Mouse (Mus musculus): ENCODE results near the gene Ddc. TPM values are rescaled to one million over a fixed set of nuclear protein-coding genes. Genes with fewer than 3 reads are reported as not detected.

The Ddc gene
- total and polyA plus RNA-seq, 2 experiments from 2014 or later, result 140 to 248 TPM

DNA sequence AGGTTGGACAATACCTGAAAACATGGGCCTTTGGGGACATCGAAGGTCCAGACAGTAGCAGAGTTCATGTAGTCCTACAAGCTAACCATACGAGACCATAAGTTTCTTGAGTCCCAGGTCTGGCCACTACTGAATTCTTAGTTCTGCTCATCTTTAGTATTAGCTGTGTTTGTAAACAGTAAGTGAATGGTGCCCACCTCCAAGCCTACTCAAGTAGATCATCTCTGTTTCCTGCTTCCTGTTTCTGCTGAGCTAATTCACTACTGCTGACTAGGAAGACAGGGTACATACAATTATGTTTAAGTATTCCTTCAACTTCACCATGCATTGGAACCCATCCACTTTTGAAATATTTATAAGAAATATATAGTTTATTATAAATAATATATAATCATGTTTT is 129.9 kb downstream of the Ddc start:
- no peak overlapping the region for H3K4me2 ChIP-seq (ENCODE audit: low read depth, low read length)
- DNase-seq (ENCODE audit: low spot score), result no peak

DNA sequence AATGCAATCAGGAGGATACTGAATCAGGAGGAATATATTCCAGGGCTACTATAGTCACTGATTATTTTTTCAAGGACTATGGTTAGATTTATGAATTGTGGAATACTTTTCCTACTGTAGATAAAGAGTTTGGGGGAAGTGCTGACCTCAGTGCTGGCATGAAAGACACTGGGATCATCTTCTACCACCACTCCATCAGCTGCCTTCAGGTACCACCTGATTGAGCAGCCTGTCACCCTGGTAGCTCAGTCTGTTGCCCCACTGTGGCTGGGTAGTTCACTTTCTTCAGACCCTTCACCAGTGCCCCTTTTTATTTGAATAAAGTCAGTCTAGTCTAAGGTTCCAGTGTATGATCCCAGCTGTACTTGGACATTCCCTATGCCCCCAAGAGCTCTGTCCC is 131.2 kb downstream of the Ddc start:
- TF ChIP-seq EP300 (IDR thresholded peaks at IDR 0.05; ENCODE audit: low read depth) (no peak), CTCF (IDR thresholded peaks at IDR 0.05; ENCODE audit: low read depth) (no peak)
- Histone ChIP-seq H3K4me1 (ENCODE audit: control insufficient read depth, insufficient read depth) (no peaks in the 10 kb centered on the region), H3K27me3 (ENCODE audit: control insufficient read depth, insufficient read depth, low read length) (no peaks in the 10 kb centered on the region), H3K27ac (ENCODE audit: low read depth) (no peak overlapping the region), H3K9me3 (replicated peaks; ENCODE audit: control insufficient read depth, low read length) (no peaks in the 10 kb centered on the region), H3K4me2 (ENCODE audit: low read depth, low read length) (no peak overlapping the region), H3K4me3 (ENCODE audit: low read depth, low read length) (no peak overlapping the region), H3K9ac (replicated peaks; ENCODE audit: low read depth, low read length) (no peak overlapping the region), H3K36me3 (replicated peaks; ENCODE audit: control insufficient read depth, insufficient read depth, low read length) (no peaks in the 10 kb centered on the region)
- no peak for DNase-seq (ENCODE audit: low spot score)
- ATAC-seq (ENCODE audit: insufficient read depth, low read depth), result no peak

More for the DNA sequence above, 129.9 kb downstream of the Ddc start:
- no peak for ATAC-seq (ENCODE audit: insufficient read depth, low read depth)
- Histone ChIP-seq H3K9ac (replicated peaks; ENCODE audit: low read depth, low read length) (no peak overlapping the region), H3K9me3 (replicated peaks; ENCODE audit: control insufficient read depth, low read length) (no peaks in the 10 kb centered on the region), H3K4me3 (ENCODE audit: low read depth, low read length) (no peak overlapping the region), H3K27me3 (ENCODE audit: control insufficient read depth, insufficient read depth, low read length) (no peaks in the 10 kb centered on the region), H3K4me1 (ENCODE audit: control insufficient read depth, insufficient read depth) (no peaks in the 10 kb centered on the region), H3K36me3 (replicated peaks; ENCODE audit: control insufficient read depth, insufficient read depth, low read length) (no peaks in the 10 kb centered on the region), H3K27ac (ENCODE audit: low read depth) (no peak overlapping the region)
- TF ChIP-seq EP300 (IDR thresholded peaks at IDR 0.05; ENCODE audit: low read depth), result no peak
- TF ChIP-seq CTCF (IDR thresholded peaks at IDR 0.05; ENCODE audit: low read depth), result no peak
- 73% methylated on average over 2 of the region's 2 CpGs for WGBS

DNA sequence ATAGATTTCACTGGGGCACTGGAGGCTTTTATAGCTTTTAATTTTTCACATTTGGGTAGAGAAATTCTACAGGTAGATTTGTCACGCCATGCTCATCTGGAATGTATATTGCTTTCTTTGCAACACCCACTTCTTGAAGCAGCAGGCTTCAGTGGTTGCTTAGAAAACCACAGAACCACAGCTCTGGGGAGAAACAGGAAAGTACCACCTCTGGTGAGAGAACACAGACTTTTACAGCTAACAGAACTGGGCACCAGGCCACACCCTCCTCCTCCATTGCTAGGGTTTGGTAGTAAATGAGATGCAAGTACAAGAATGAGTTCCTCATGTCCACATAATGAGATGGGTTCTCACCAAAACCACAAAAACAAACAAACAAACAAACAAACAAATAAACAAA is 131.8 kb downstream of the Ddc start:
- H3K4me3 ChIP-seq (ENCODE audit: low read depth, low read length), result no peak overlapping the region
- no peaks in the 10 kb centered on the region for H3K36me3 ChIP-seq (replicated peaks; ENCODE audit: control insufficient read depth, insufficient read depth, low read length)
- H3K9ac ChIP-seq (replicated peaks; ENCODE audit: low read depth, low read length), result no peak overlapping the region
- ATAC-seq (ENCODE audit: insufficient read depth, low read depth) (no peak), DNase-seq (ENCODE audit: low spot score) (no peak)
- no peaks in the 10 kb centered on the region for H3K9me3 ChIP-seq (replicated peaks; ENCODE audit: control insufficient read depth, low read length)
- H3K27me3 ChIP-seq (ENCODE audit: control insufficient read depth, insufficient read depth, low read length), result no peaks in the 10 kb centered on the region
- no peak for TF ChIP-seq EP300 (IDR thresholded peaks at IDR 0.05; ENCODE audit: low read depth)
- H3K4me2 ChIP-seq (ENCODE audit: low read depth, low read length), result no peak overlapping the region
- no peaks in the 10 kb centered on the region for H3K4me1 ChIP-seq (ENCODE audit: control insufficient read depth, insufficient read depth)
- WGBS, result 87% methylated on average over 1 of the region's 1 CpGs
- H3K27ac ChIP-seq (ENCODE audit: low read depth), result no peak overlapping the region

- H3K9me3 ChIP-seq (replicated peaks; ENCODE audit: control insufficient read depth, low read length), result no peaks in the 10 kb centered on the region
- TF ChIP-seq CTCF (IDR thresholded peaks at IDR 0.05; ENCODE audit: low read depth) (no peak), EP300 (IDR thresholded peaks at IDR 0.05; ENCODE audit: low read depth) (no peak)
- no peaks in the 10 kb centered on the region for H3K27me3 ChIP-seq (ENCODE audit: control insufficient read depth, insufficient read depth, low read length)
- no peaks in the 10 kb centered on the region for H3K4me1 ChIP-seq (ENCODE audit: control insufficient read depth, insufficient read depth)
- no peak overlapping the region for H3K4me2 ChIP-seq (ENCODE audit: low read depth, low read length)
- no peak overlapping the region for H3K4me3 ChIP-seq (ENCODE audit: low read depth, low read length)
- DNase-seq (ENCODE audit: low spot score) (no peak), ATAC-seq (ENCODE audit: insufficient read depth, low read depth) (no peak)
- WGBS, result 62% methylated on average over 1 of the region's 1 CpGs
- no peak overlapping the region for H3K9ac ChIP-seq (replicated peaks; ENCODE audit: low read depth, low read length)
- H3K36me3 ChIP-seq (replicated peaks; ENCODE audit: control insufficient read depth, insufficient read depth, low read length), result no peaks in the 10 kb centered on the region
- H3K27ac ChIP-seq (ENCODE audit: low read depth), result no peak overlapping the region
These were observed 132.5 kb downstream of the Ddc start for GRCm38 (mm10) chr11:11765414-11765813.

Other genes with a start within 250 kb of the Ddc start
- gene Ikzf1, start 213.1 kb downstream of the Ddc start, total RNA-seq (2014; rRNA removed; ENCODE audit: low replicate concordance), result 1.0 and 12.9 TPM in 2 replicates
- gene Ikzf1, start 213.1 kb downstream of the Ddc start, polyA plus RNA-seq (2015; fragmentation: Nextera tagmentation; extraction: Ambion mirVana), result 0.19 and 0.21 TPM in 2 replicates
- 10.8 and 11.4 TPM in 2 replicates for gene Fignl1, start 89.2 kb downstream of the Ddc start, total RNA-seq (2014; rRNA removed; ENCODE audit: low replicate concordance)
- 11.6 and 12.0 TPM in 2 replicates for gene Fignl1, start 89.2 kb downstream of the Ddc start, polyA plus RNA-seq (2015; fragmentation: Nextera tagmentation; extraction: Ambion mirVana)
- gene Grb10, start 140.5 kb upstream of the Ddc start, total RNA-seq (2014; rRNA removed; ENCODE audit: low replicate concordance), result 687 and 726 TPM in 2 replicates
- gene Grb10, start 140.5 kb upstream of the Ddc start, polyA plus RNA-seq (2015; fragmentation: Nextera tagmentation; extraction: Ambion mirVana), result 190 and 200 TPM in 2 replicates